Comparison of ENCODE assay signal across 34 mouse cellular contexts in the genomic region with DNA sequence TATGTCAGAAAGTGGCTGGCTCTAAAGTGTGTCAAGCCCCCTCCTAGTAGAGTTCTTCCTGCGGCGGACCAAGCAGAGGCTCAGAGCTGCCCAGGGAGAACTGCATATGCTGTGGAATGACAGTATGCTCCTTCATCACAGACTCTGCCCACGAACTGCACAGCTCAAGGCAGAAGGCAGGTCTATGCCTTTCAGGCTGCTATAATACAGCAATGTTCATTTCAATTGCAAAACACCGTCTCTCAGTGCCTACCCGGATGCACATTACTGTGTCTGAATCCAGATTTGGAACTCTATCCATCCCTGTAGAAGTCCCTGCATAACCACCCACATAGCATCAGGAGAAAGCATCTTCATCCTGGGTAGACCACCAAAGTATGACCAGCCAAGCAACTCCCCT.
"Had no signal": no experiment of that assay in that cellular context is flagged by ENCODE, and none has a peak within 500 bp of the region (broad histone marks: within the 10 kb centered on the region; RNA-seq: fewer than 3 reads in every experiment).

No protein-coding gene starts in this region.

- ATAC-seq: hindbrain, embryonic 16.5 days; hindbrain, postnatal 0 days; inflammation-experienced regulatory T-cells, adult 6 months; intestine, embryonic 15.5 days; intestine, embryonic 16.5 days; intestine, postnatal 0 days had no signal

- H3K9me3 ChIP-seq: heart, embryonic 13.5 days; heart, embryonic 15.5 days; hindbrain, embryonic 10.5 days; hindbrain, embryonic 12.5 days; hindbrain, embryonic 13.5 days; hindbrain, embryonic 15.5 days; intestine, embryonic 15.5 days; kidney, embryonic 15.5 days had no signal

- H3K4me1 ChIP-seq: heart, embryonic 13.5 days; heart, embryonic 15.5 days; hindbrain, embryonic 10.5 days; hindbrain, embryonic 12.5 days; hindbrain, embryonic 13.5 days; hindbrain, embryonic 15.5 days; intestine, embryonic 15.5 days; kidney, embryonic 15.5 days had no signal

- DNase-seq: heart, postnatal 10 days; heart, postnatal 14 days; heart, postnatal 36 days; heart, postnatal 4 days; kidney, adult 11 months; kidney, adult 18-20 months; kidney, adult 2 months; kidney, adult 8-10 months; kidney, adult 9 months; kidney, postnatal 10 days; kidney, postnatal 14 days; kidney, postnatal 25 days; kidney, postnatal 36 days; kidney, postnatal 4 days; layer of hippocampus, adult 9-11 months; layer of hippocampus, postnatal 36 days had no signal

- H3K4me3 ChIP-seq: heart, embryonic 13.5 days; heart, embryonic 15.5 days; hindbrain, embryonic 10.5 days; hindbrain, embryonic 12.5 days; hindbrain, embryonic 13.5 days; hindbrain, embryonic 15.5 days; intestine, embryonic 15.5 days; kidney, embryonic 15.5 days; layer of hippocampus, adult 2 months; left cerebral cortex, adult 2 months had no signal

- H3K4me2 ChIP-seq: heart, embryonic 11.5 days; heart, embryonic 13.5 days; heart, embryonic 15.5 days; hindbrain, embryonic 12.5 days; hindbrain, embryonic 13.5 days; hindbrain, embryonic 14.5 days; hindbrain, embryonic 15.5 days; intestine, embryonic 15.5 days; kidney, embryonic 15.5 days had no signal

- H3K27ac ChIP-seq: heart, embryonic 13.5 days; heart, embryonic 15.5 days; hindbrain, embryonic 10.5 days; hindbrain, embryonic 12.5 days; hindbrain, embryonic 13.5 days; hindbrain, embryonic 14.5 days; hindbrain, embryonic 15.5 days; hindbrain, postnatal 0 days; intestine, embryonic 15.5 days; kidney, embryonic 15.5 days; kidney, postnatal 0 days; layer of hippocampus, adult 2 months; left cerebral cortex, adult 2 months had no signal

- H3K36me3 ChIP-seq: intestine, embryonic 15.5 days had no signal

- H3K9ac ChIP-seq: heart, embryonic 13.5 days; heart, embryonic 15.5 days; hindbrain, embryonic 12.5 days; hindbrain, embryonic 13.5 days; hindbrain, embryonic 14.5 days; hindbrain, embryonic 15.5 days; intestine, embryonic 15.5 days; kidney, embryonic 15.5 days had no signal

- H3K27me3 ChIP-seq: heart, embryonic 13.5 days; heart, embryonic 15.5 days; hindbrain, embryonic 12.5 days; hindbrain, embryonic 13.5 days; hindbrain, embryonic 15.5 days; intestine, embryonic 15.5 days; kidney, embryonic 15.5 days had no signal
